Mouse (Mus musculus): ENCODE results near the gene Gm42674.

DNA sequence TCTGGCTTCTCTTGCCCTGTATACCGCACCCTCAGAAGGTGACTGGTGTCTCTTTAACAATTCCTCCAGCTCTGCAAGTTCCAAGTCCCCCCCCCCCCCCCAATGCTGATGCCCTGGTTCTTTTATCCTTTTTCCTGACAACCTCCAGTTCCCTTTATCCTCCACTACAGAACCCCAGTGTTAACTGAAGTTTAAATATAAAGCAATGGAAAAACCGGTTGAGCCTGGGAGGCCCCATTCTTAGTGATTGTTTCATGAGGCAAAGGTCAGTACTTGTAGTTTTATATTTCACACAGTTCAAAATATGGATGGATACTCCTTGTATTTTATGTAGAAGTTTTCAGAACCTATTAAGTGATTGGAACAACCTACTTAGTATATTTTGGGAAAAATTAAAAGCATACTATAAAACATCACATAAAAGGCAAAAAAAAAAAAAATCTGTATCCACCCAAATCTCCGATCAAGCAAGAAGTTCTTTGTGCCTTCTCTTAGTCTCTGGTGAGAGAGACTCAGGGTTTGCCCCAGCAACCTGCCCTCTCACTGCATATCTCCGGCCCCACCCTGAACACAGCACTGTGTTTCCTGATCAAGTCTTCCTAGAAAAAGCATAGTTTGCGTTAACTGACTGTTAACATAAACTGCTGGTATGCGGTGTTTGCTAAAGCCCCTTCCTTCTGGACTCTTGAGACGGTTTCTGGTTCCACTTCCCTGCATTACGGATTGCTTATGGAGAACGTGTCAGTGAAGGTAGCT lies 24.7 kb downstream of the Gm42674 start:
- no peak for TF ChIP-seq GATA1 (IDR thresholded peaks at IDR 0.05; ENCODE audit: borderline replicate concordance, low read length)
- no peak for TF ChIP-seq FLI1 (IDR thresholded peaks at IDR 0.05; ENCODE audit: low read length)

Data from megakaryocyte, embryonic 14.5 days (primary cell).